Mouse (Mus musculus) embryonic facial prominence, embryonic 15.5 days (tissue): ENCODE measurements at regions not wholly inside any gene's neighbourhood (a gene's known extent, or its start where the extent isn't known, plus 50 kb on each side); places are given as distances from the start of the nearest gene placed in this dataset.
A peak's percentile ranks its signal among the peaks of the same experiment; 100 is the strongest.

Experiments used
- ATAC-seq: fragments of 200-750 bp; cut with Nextera tagmentation; 2 replicates; pipeline ENCODE4 v1.8.0; 2017; ENCODE audit warnings: low read depth, moderate TSS enrichment; ENCODE audit not compliant: insufficient number of reproducible peaks, low FRiP score, low TSS enrichment
- H3K27ac ChIP-seq: fragments of 300-500 bp; sonication (generic); replicated peaks from 2 replicates; pipeline ENCODE4 v1.5.1; 2015; ENCODE audit warnings: mild to moderate bottlenecking, inconsistent platforms
- H3K27me3 ChIP-seq: fragments of 300-500 bp; sonication (generic); 2 replicates; pipeline ENCODE4 v1.6.1; 2015; ENCODE audit warnings: inconsistent platforms
- H3K36me3 ChIP-seq: fragments of 300-500 bp; sonication (generic); 2 replicates; pipeline ENCODE4 v1.6.1; 2015; ENCODE audit warnings: mild to moderate bottlenecking, inconsistent platforms
- H3K4me1 ChIP-seq: fragments of 300-500 bp; sonication (generic); 2 replicates; pipeline ENCODE4 v1.6.1; 2015; ENCODE audit warnings: inconsistent platforms
- H3K4me2 ChIP-seq: fragments of 300-500 bp; sonication (generic); replicated peaks from 2 replicates; pipeline ENCODE4 v1.6.1; 2015; ENCODE audit warnings: mild to moderate bottlenecking, inconsistent platforms
- H3K4me3 ChIP-seq: fragments of 300-500 bp; sonication (generic); replicated peaks from 2 replicates; pipeline ENCODE4 v1.5.1; 2015; ENCODE audit warnings: mild to moderate bottlenecking, inconsistent platforms
- H3K9ac ChIP-seq: fragments of 300-500 bp; sonication (generic); 2 replicates; pipeline ENCODE4 v1.6.1; 2015; ENCODE audit warnings: inconsistent platforms
- H3K9me3 ChIP-seq: fragments of 300-500 bp; sonication (generic); replicated peaks from 2 replicates; pipeline ENCODE4 v1.6.1; 2016; ENCODE audit warnings: inconsistent platforms
- WGBS: fragments of 180-500 bp; shearing (Covaris S2); methylation state at CpG from one replicate; pipeline ENCODE4 v1.1.7; 2015; 5-methylcytosine and 5-hydroxymethylcytosine counted together

GRCm38 (mm10) chr16:95826681-95827401 lies 125.0 kb downstream of the Ets2 start:
- Histone ChIP-seq H3K4me2 (no peak overlapping the region), H3K27ac (no peak overlapping the region), H3K4me3 (no peak overlapping the region), H3K36me3 (no peaks in the 10 kb centered on the region), H3K27me3 (peaks cover 4% of the 10 kb centered on the region; the same call in 1 of the 2 replicates), H3K9ac (no peak overlapping the region), H3K9me3 (no peaks in the 10 kb centered on the region), H3K4me1 (peaks cover 25% of the 10 kb centered on the region)
- ATAC-seq = no peak
- WGBS = 68% methylated on average over 5 of the region's 5 CpGs

GRCm38 (mm10) chr16:95825723-95826122 lies 123.8 kb downstream of the Ets2 start:
- peak overlapping the region; percentile 70; the same call in 1 of the 2 replicates for H3K27ac ChIP-seq
- peaks cover 4% of the 10 kb centered on the region; the same call in 1 of the 2 replicates for H3K27me3 ChIP-seq
- H3K4me2 ChIP-seq = no peak overlapping the region
- H3K4me3 ChIP-seq = no peak overlapping the region
- no peaks in the 10 kb centered on the region for H3K9me3 ChIP-seq
- 50% methylated on average over 5 of the region's 5 CpGs for WGBS
- no peaks in the 10 kb centered on the region for H3K36me3 ChIP-seq
- peaks cover 20% of the 10 kb centered on the region for H3K4me1 ChIP-seq
- no peak for ATAC-seq
- no peak overlapping the region for H3K9ac ChIP-seq

- peak; percentile 75 for ATAC-seq
- Histone ChIP-seq H3K27ac (peak overlapping the region; percentile 70), H3K9ac (no peak overlapping the region), H3K4me3 (no peak overlapping the region), H3K4me2 (no peak overlapping the region), H3K27me3 (peaks cover 4% of the 10 kb centered on the region; the same call in 1 of the 2 replicates), H3K9me3 (no peaks in the 10 kb centered on the region), H3K36me3 (no peaks in the 10 kb centered on the region), H3K4me1 (peaks cover 20% of the 10 kb centered on the region)
- 25% methylated on average over 7 of the region's 7 CpGs for WGBS
Measured at GRCm38 (mm10) chr16:95824720-95825534, 123.1 kb downstream of the Ets2 start.

- H3K27ac ChIP-seq = peak overlapping the region; percentile 41; the same call in 1 of the 2 replicates
- H3K4me2 ChIP-seq = no peak overlapping the region
- no peak overlapping the region for H3K4me3 ChIP-seq
- ATAC-seq = no peak
- peaks cover 20% of the 10 kb centered on the region for H3K4me1 ChIP-seq
- WGBS = 62% methylated on average over 6 of the region's 6 CpGs
- H3K9ac ChIP-seq = no peak overlapping the region
- no peaks in the 10 kb centered on the region for H3K36me3 ChIP-seq
- H3K27me3 ChIP-seq = peaks cover 4% of the 10 kb centered on the region; the same call in 1 of the 2 replicates
- H3K9me3 ChIP-seq = no peaks in the 10 kb centered on the region
Measured at GRCm38 (mm10) chr16:95823803-95824202, 121.9 kb downstream of the Ets2 start.

GRCm38 (mm10) chr16:95821080-95821479 lies 119.2 kb downstream of the Ets2 start:
- WGBS = 83% methylated on average over 7 of the region's 7 CpGs
- H3K27ac ChIP-seq = no peak overlapping the region
- no peak overlapping the region for H3K4me2 ChIP-seq
- no peak for ATAC-seq
- no peak overlapping the region for H3K9ac ChIP-seq
- H3K27me3 ChIP-seq = peaks cover 4% of the 10 kb centered on the region; the same call in 1 of the 2 replicates
- no peaks in the 10 kb centered on the region for H3K36me3 ChIP-seq
- no peak overlapping the region for H3K4me3 ChIP-seq
- peaks cover 20% of the 10 kb centered on the region for H3K4me1 ChIP-seq
- no peaks in the 10 kb centered on the region for H3K9me3 ChIP-seq

- no peak for ATAC-seq
- H3K9me3 ChIP-seq = no peaks in the 10 kb centered on the region
- 85% methylated on average over 8 of the region's 8 CpGs for WGBS
- H3K36me3 ChIP-seq = no peaks in the 10 kb centered on the region
- no peak overlapping the region for H3K4me3 ChIP-seq
- H3K27ac ChIP-seq = no peak overlapping the region
- H3K4me2 ChIP-seq = no peak overlapping the region
- peaks cover 4% of the 10 kb centered on the region; the same call in 1 of the 2 replicates for H3K27me3 ChIP-seq
- H3K9ac ChIP-seq = no peak overlapping the region
- peaks cover 19% of the 10 kb centered on the region for H3K4me1 ChIP-seq
Measured at GRCm38 (mm10) chr16:95820606-95821005, 118.7 kb downstream of the Ets2 start.

- Histone ChIP-seq H3K36me3 (no peaks in the 10 kb centered on the region), H3K9me3 (no peaks in the 10 kb centered on the region), H3K4me3 (no peak overlapping the region), H3K4me2 (no peak overlapping the region), H3K4me1 (peaks cover 13% of the 10 kb centered on the region), H3K27ac (no peak overlapping the region), H3K9ac (no peak overlapping the region), H3K27me3 (peaks cover 4% of the 10 kb centered on the region; the same call in 1 of the 2 replicates)
- ATAC-seq = no peak
- 85% methylated on average over 1 of the region's 1 CpGs for WGBS
Measured at GRCm38 (mm10) chr16:95820013-95820412, 118.1 kb downstream of the Ets2 start.

- H3K27ac ChIP-seq = no peak overlapping the region
Measured at GRCm38 (mm10) chr16:95815966-95816365, 114.1 kb downstream of the Ets2 start.

GRCm38 (mm10) chr16:95815206-95815731 lies 113.4 kb downstream of the Ets2 start:
- Histone ChIP-seq H3K27me3 (no peaks in the 10 kb centered on the region), H3K9me3 (no peaks in the 10 kb centered on the region), H3K36me3 (no peaks in the 10 kb centered on the region), H3K27ac (no peak overlapping the region), H3K9ac (no peak overlapping the region), H3K4me2 (no peak overlapping the region), H3K4me3 (no peak overlapping the region), H3K4me1 (no peaks in the 10 kb centered on the region; the same call in 1 of the 2 replicates)
- 79% methylated on average over 6 of the region's 6 CpGs for WGBS
- ATAC-seq = no peak

More at GRCm38 (mm10) chr16:95815966-95816365, 114.1 kb downstream of the Ets2 start:
- no peaks in the 10 kb centered on the region for H3K4me1 ChIP-seq
- no peak for ATAC-seq
- H3K36me3 ChIP-seq = no peaks in the 10 kb centered on the region
- 90% methylated on average over 13 of the region's 13 CpGs for WGBS
- no peak overlapping the region for H3K4me3 ChIP-seq
- H3K9ac ChIP-seq = no peak overlapping the region
- H3K9me3 ChIP-seq = no peaks in the 10 kb centered on the region
- no peaks in the 10 kb centered on the region for H3K27me3 ChIP-seq
- H3K4me2 ChIP-seq = no peak overlapping the region

GRCm38 (mm10) chr16:95814513-95815118 lies 112.7 kb downstream of the Ets2 start:
- 65% methylated on average over 9 of the region's 9 CpGs for whole genome bisulfite sequencing
- ATAC-seq = no peak
- no peaks in the 10 kb centered on the region for H3K27me3 ChIP-seq

GRCm38 (mm10) chr16:95811092-95811491 lies 109.2 kb downstream of the Ets2 start:
- Histone ChIP-seq H3K9ac (no peak overlapping the region), H3K4me2 (no peak overlapping the region), H3K27ac (peak overlapping the region; percentile 14; the same call in 1 of the 2 replicates), H3K27me3 (no peaks in the 10 kb centered on the region), H3K36me3 (no peaks in the 10 kb centered on the region), H3K4me3 (no peak overlapping the region), H3K9me3 (no peaks in the 10 kb centered on the region), H3K4me1 (no peaks in the 10 kb centered on the region; the same call in 1 of the 2 replicates)
- no peak for ATAC-seq
- 69% methylated on average over 6 of the region's 6 CpGs for WGBS

More at GRCm38 (mm10) chr16:95814513-95815118, 112.7 kb downstream of the Ets2 start:
- no peak overlapping the region for H3K27ac ChIP-seq
- no peaks in the 10 kb centered on the region; the same call in 1 of the 2 replicates for H3K4me1 ChIP-seq
- H3K36me3 ChIP-seq = no peaks in the 10 kb centered on the region
- no peak overlapping the region for H3K9ac ChIP-seq
- no peak overlapping the region for H3K4me3 ChIP-seq
- no peak overlapping the region for H3K4me2 ChIP-seq
- H3K9me3 ChIP-seq = no peaks in the 10 kb centered on the region
